Mouse (Mus musculus): ENCODE measurements around the gene Vstm2a.

Vstm2a gene

GRCm38 (mm10) chr11:16257473-16257921 is at the start of gene Vstm2a:
Gene Vstm2a, plus strand, starts transcription at chr11:16257724.
- DNase-seq (ENCODE audit: low spot score) = no peak

- DNase-seq (ENCODE audit: low spot score) = no peak
Measured at GRCm38 (mm10) chr11:16257011-16257410, 513 bp upstream of the Vstm2a start.

- DNase-seq (ENCODE audit: low spot score) = no peak
Measured at GRCm38 (mm10) chr11:16258300-16258699, 776 bp downstream of the Vstm2a start.

GRCm38 (mm10) chr11:16259876-16260275 is 2.4 kb downstream of the Vstm2a start:
- no peak for DNase-seq (ENCODE audit: low spot score)

- no peak for DNase-seq (ENCODE audit: low spot score)
Measured at GRCm38 (mm10) chr11:16260764-16261578, 3.4 kb downstream of the Vstm2a start.

GRCm38 (mm10) chr11:16268396-16268795 is 10.9 kb downstream of the Vstm2a start:
- no peak for DNase-seq (ENCODE audit: low spot score)

- DNase-seq (ENCODE audit: low spot score) = no peak
Measured at GRCm38 (mm10) chr11:16290381-16290780, 32.9 kb downstream of the Vstm2a start.

GRCm38 (mm10) chr11:16292960-16293359 is 35.4 kb downstream of the Vstm2a start:
- DNase-seq (ENCODE audit: low spot score) = no peak

- no peak for DNase-seq (ENCODE audit: low spot score)
Measured at GRCm38 (mm10) chr11:16296521-16296920, 39.0 kb downstream of the Vstm2a start.

- no peak for DNase-seq (ENCODE audit: low spot score)
Measured at GRCm38 (mm10) chr11:16299492-16299891, 42.0 kb downstream of the Vstm2a start.

- no peak for DNase-seq (ENCODE audit: low spot score)
Measured at GRCm38 (mm10) chr11:16299960-16300359, 42.4 kb downstream of the Vstm2a start.

GRCm38 (mm10) chr11:16300709-16301108 is 43.2 kb downstream of the Vstm2a start:
- DNase-seq (ENCODE audit: low spot score) = no peak

- no peak for DNase-seq (ENCODE audit: low spot score)
Measured at GRCm38 (mm10) chr11:16315097-16315496, 57.6 kb downstream of the Vstm2a start.

GRCm38 (mm10) chr11:16345179-16345578 is 87.7 kb downstream of the Vstm2a start:
- no peak for DNase-seq (ENCODE audit: low spot score)

- no peak for DNase-seq (ENCODE audit: low spot score)
Measured at GRCm38 (mm10) chr11:16345676-16346075, 88.2 kb downstream of the Vstm2a start.

GRCm38 (mm10) chr11:16351915-16352314 is 94.4 kb downstream of the Vstm2a start:
- DNase-seq (ENCODE audit: low spot score) = no peak

GRCm38 (mm10) chr11:16354356-16354755 is 96.8 kb downstream of the Vstm2a start:
- no peak for DNase-seq (ENCODE audit: low spot score)

GRCm38 (mm10) chr11:16366852-16367587 is 109.5 kb downstream of the Vstm2a start:
- no peak for DNase-seq (ENCODE audit: low spot score)

- DNase-seq (ENCODE audit: low spot score) = no peak
Measured at GRCm38 (mm10) chr11:16403627-16404026, 146.1 kb downstream of the Vstm2a start.

- no peak for DNase-seq (ENCODE audit: low spot score)
Measured at GRCm38 (mm10) chr11:16411736-16412135, 154.2 kb downstream of the Vstm2a start.

GRCm38 (mm10) chr11:16412609-16413008 is 155.1 kb downstream of the Vstm2a start:
- peak; percentile 58 for DNase-seq (ENCODE audit: low spot score)

GRCm38 (mm10) chr11:16413077-16413644 is 155.6 kb downstream of the Vstm2a start:
- no peak for DNase-seq (ENCODE audit: low spot score)

Measured in MN1 (cell line).